Mouse (Mus musculus): ENCODE measurements around the gene Dusp5. TPM values are rescaled to one million over a fixed set of nuclear protein-coding genes. Genes with fewer than 3 reads are reported as not detected.

The Dusp5 gene
- polyA plus RNA-seq, 1 experiment from 2014 or later: 2.9 TPM

GRCm38 (mm10) chr19:53554402-53554801, 25.5 kb downstream of the Dusp5 start:
- H3K4me3 ChIP-seq: no peak overlapping the region
- ATAC-seq (replicated peaks): no peak
- H3K4me1 ChIP-seq: 0 out of 2 replicates have a peak, but pooled peaks cover 4% of the 10 kb centered on the region
- no peaks in the 10 kb centered on the region for H3K9me3 ChIP-seq
- WGBS: 90% methylated on average over 11 of the region's 11 CpGs
- H3K9ac ChIP-seq (replicated peaks): no peak overlapping the region
- H3K4me2 ChIP-seq (replicated peaks): no peak overlapping the region
- H3K36me3 ChIP-seq: no peaks in the 10 kb centered on the region
- no peaks in the 10 kb centered on the region for H3K27me3 ChIP-seq
- no peak overlapping the region for H3K27ac ChIP-seq (replicated peaks)

- 84% methylated on average over 5 of the region's 5 CpGs for WGBS
- no peak for ATAC-seq (replicated peaks)
Measured at GRCm38 (mm10) chr19:53554981-53555616, 26.2 kb downstream of the Dusp5 start.

GRCm38 (mm10) chr19:53556841-53557240, 27.9 kb downstream of the Dusp5 start:
- H3K27ac ChIP-seq (replicated peaks): no peak overlapping the region
- H3K27me3 ChIP-seq: no peaks in the 10 kb centered on the region
- no peak for ATAC-seq (replicated peaks)
- no peaks in the 10 kb centered on the region for H3K36me3 ChIP-seq
- H3K4me2 ChIP-seq (replicated peaks): no peak overlapping the region
- no peaks in the 10 kb centered on the region for H3K9me3 ChIP-seq
- WGBS: 42% methylated on average over 6 of the region's 6 CpGs
- H3K9ac ChIP-seq (replicated peaks): no peak overlapping the region
- H3K4me3 ChIP-seq: no peak overlapping the region
- H3K4me1 ChIP-seq: 0 out of 2 replicates have a peak, but pooled peaks cover 4% of the 10 kb centered on the region

More at GRCm38 (mm10) chr19:53554981-53555616, 26.2 kb downstream of the Dusp5 start:
- H3K4me2 ChIP-seq (replicated peaks): no peak overlapping the region
- 0 out of 2 replicates have a peak, but pooled peaks cover 4% of the 10 kb centered on the region for H3K4me1 ChIP-seq
- no peak overlapping the region for H3K9ac ChIP-seq (replicated peaks)
- no peak overlapping the region for H3K4me3 ChIP-seq
- H3K27me3 ChIP-seq: no peaks in the 10 kb centered on the region
- no peaks in the 10 kb centered on the region for H3K36me3 ChIP-seq
- no peaks in the 10 kb centered on the region for H3K9me3 ChIP-seq
- H3K27ac ChIP-seq (replicated peaks): no peak overlapping the region

- WGBS: 47% methylated on average over 20 of the region's 20 CpGs
- no peaks in the 10 kb centered on the region for H3K9me3 ChIP-seq
- H3K27me3 ChIP-seq: no peaks in the 10 kb centered on the region
- no peak for ATAC-seq (replicated peaks)
- H3K4me3 ChIP-seq: no peak overlapping the region
- no peak overlapping the region; the same call in 1 of the 2 replicates for H3K4me2 ChIP-seq (replicated peaks)
- no peaks in the 10 kb centered on the region for H3K36me3 ChIP-seq
- H3K9ac ChIP-seq (replicated peaks): no peak overlapping the region
- 0 out of 2 replicates have a peak, but pooled peaks cover 4% of the 10 kb centered on the region for H3K4me1 ChIP-seq
- H3K27ac ChIP-seq (replicated peaks): no peak overlapping the region
Measured at GRCm38 (mm10) chr19:53557267-53557936, 28.5 kb downstream of the Dusp5 start.

- H3K27me3 ChIP-seq: no peaks in the 10 kb centered on the region
- no peak overlapping the region for H3K9ac ChIP-seq (replicated peaks)
- H3K27ac ChIP-seq (replicated peaks): no peak overlapping the region
- no peaks in the 10 kb centered on the region for H3K9me3 ChIP-seq
- 0 out of 2 replicates have a peak, but pooled peaks cover 4% of the 10 kb centered on the region for H3K4me1 ChIP-seq
- no peak overlapping the region for H3K4me3 ChIP-seq
- no peaks in the 10 kb centered on the region for H3K36me3 ChIP-seq
- ATAC-seq (replicated peaks): no peak
- WGBS: 87% methylated on average over 3 of the region's 3 CpGs
- no peak overlapping the region for H3K4me2 ChIP-seq (replicated peaks)
Measured at GRCm38 (mm10) chr19:53560436-53560835, 31.5 kb downstream of the Dusp5 start.

- ATAC-seq (replicated peaks): no peak
- Histone ChIP-seq H3K4me3 (no peak overlapping the region), H3K9me3 (no peaks in the 10 kb centered on the region), H3K36me3 (no peaks in the 10 kb centered on the region), H3K9ac (replicated peaks) (no peak overlapping the region), H3K4me1 (0 out of 2 replicates have a peak, but pooled peaks cover 5% of the 10 kb centered on the region), H3K27me3 (no peaks in the 10 kb centered on the region), H3K4me2 (replicated peaks) (no peak overlapping the region), H3K27ac (replicated peaks) (no peak overlapping the region)
- WGBS: 63% methylated on average over 4 of the region's 4 CpGs
Measured at GRCm38 (mm10) chr19:53564174-53564573, 35.3 kb downstream of the Dusp5 start.

- H3K27ac ChIP-seq (replicated peaks): no peak overlapping the region
- ATAC-seq (replicated peaks): no peak
- H3K27me3 ChIP-seq: no peaks in the 10 kb centered on the region
- H3K9ac ChIP-seq (replicated peaks): no peak overlapping the region
- no peaks in the 10 kb centered on the region for H3K9me3 ChIP-seq
- H3K4me1 ChIP-seq: 0 out of 2 replicates have a peak, but pooled peaks cover 5% of the 10 kb centered on the region
- no peaks in the 10 kb centered on the region for H3K36me3 ChIP-seq
- WGBS: 94% methylated on average over 14 of the region's 14 CpGs
- H3K4me2 ChIP-seq (replicated peaks): no peak overlapping the region
- no peak overlapping the region for H3K4me3 ChIP-seq
Measured at GRCm38 (mm10) chr19:53565565-53566277, 36.8 kb downstream of the Dusp5 start.

- H3K36me3 ChIP-seq: no peaks in the 10 kb centered on the region
- no peak; the same call in 1 of the 2 replicates for ATAC-seq (replicated peaks)
- no peaks in the 10 kb centered on the region for H3K27me3 ChIP-seq
- H3K9me3 ChIP-seq: no peaks in the 10 kb centered on the region
- peak overlapping the region; percentile 24 for H3K4me2 ChIP-seq (replicated peaks)
- H3K9ac ChIP-seq (replicated peaks): no peak overlapping the region
- H3K4me3 ChIP-seq: no peak overlapping the region
- 6% methylated on average over 10 of the region's 11 CpGs for WGBS
- no peak overlapping the region for H3K27ac ChIP-seq (replicated peaks)
- H3K4me1 ChIP-seq: 0 out of 2 replicates have a peak, but pooled peaks cover 5% of the 10 kb centered on the region
Measured at GRCm38 (mm10) chr19:53567864-53568263, 39.0 kb downstream of the Dusp5 start.

- 67% methylated on average over 3 of the region's 3 CpGs for WGBS
- 0 out of 2 replicates have a peak, but pooled peaks cover 5% of the 10 kb centered on the region for H3K4me1 ChIP-seq
- no peak overlapping the region for H3K4me2 ChIP-seq (replicated peaks)
- no peak overlapping the region for H3K4me3 ChIP-seq
- no peak for ATAC-seq (replicated peaks)
- H3K27ac ChIP-seq (replicated peaks): no peak overlapping the region
- H3K36me3 ChIP-seq: no peaks in the 10 kb centered on the region
- no peak overlapping the region for H3K9ac ChIP-seq (replicated peaks)
- H3K27me3 ChIP-seq: no peaks in the 10 kb centered on the region
- H3K9me3 ChIP-seq: no peaks in the 10 kb centered on the region
Measured at GRCm38 (mm10) chr19:53568553-53568952, 39.6 kb downstream of the Dusp5 start.

- H3K27ac ChIP-seq (replicated peaks): no peak overlapping the region
- H3K27me3 ChIP-seq: no peaks in the 10 kb centered on the region
- 88% methylated on average over 4 of the region's 4 CpGs for WGBS
Measured at GRCm38 (mm10) chr19:53571056-53571455, 42.1 kb downstream of the Dusp5 start.

GRCm38 (mm10) chr19:53571501-53572428, 42.9 kb downstream of the Dusp5 start:
- 86% methylated on average over 18 of the region's 18 CpGs for WGBS
- Histone ChIP-seq H3K27me3 (no peaks in the 10 kb centered on the region), H3K36me3 (no peaks in the 10 kb centered on the region), H3K4me1 (0 out of 2 replicates have a peak, but pooled peaks cover 5% of the 10 kb centered on the region), H3K9me3 (no peaks in the 10 kb centered on the region), H3K27ac (replicated peaks) (no peak overlapping the region), H3K4me2 (replicated peaks) (no peak overlapping the region), H3K4me3 (no peak overlapping the region), H3K9ac (replicated peaks) (no peak overlapping the region)
- ATAC-seq (replicated peaks): no peak

More at GRCm38 (mm10) chr19:53571056-53571455, 42.1 kb downstream of the Dusp5 start:
- Histone ChIP-seq H3K4me2 (replicated peaks) (no peak overlapping the region), H3K9me3 (no peaks in the 10 kb centered on the region), H3K36me3 (no peaks in the 10 kb centered on the region), H3K4me3 (no peak overlapping the region), H3K4me1 (0 out of 2 replicates have a peak, but pooled peaks cover 5% of the 10 kb centered on the region), H3K9ac (replicated peaks) (no peak overlapping the region)
- ATAC-seq (replicated peaks): no peak

Data from forebrain, embryonic 15.5 days (tissue).